In the genomic region with DNA sequence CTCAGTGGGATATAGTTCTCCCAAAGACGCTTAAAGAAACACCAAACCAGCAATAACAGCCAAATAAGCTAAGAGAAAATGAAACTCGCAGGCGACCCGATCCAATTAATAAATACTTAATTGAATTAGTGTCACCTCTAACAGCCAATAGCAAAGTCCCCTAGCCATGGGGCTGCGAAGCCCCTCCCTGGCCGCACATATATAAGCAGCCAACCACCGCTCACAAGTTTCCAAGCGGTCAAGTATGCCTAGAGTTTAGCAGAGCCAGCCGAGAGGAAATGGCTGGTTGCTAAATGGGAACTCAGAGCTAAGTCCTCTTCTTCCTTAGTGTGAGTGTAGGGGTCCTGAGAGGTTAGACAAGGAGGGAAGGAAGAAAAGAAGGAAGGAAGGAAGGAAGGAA, we compare ENCODE assay signal across 8 mouse cellular contexts. TPM values are rescaled to one million over a fixed set of nuclear protein-coding genes. Genes with fewer than 3 reads are reported as not detected.
DNase-seq lines count a peak whose midpoint lies in the region; ATAC-seq and TF ChIP-seq lines count a peak whose summit lies in the region.

A gene (plus strand): TSS at position 252 of the 400 bp plus-strand sequence.

- H3K4me3 ChIP-seq in layer of hippocampus, adult 2 months, result peak within 1 kb of the TSS; percentile 44
- peak within 1 kb of the TSS; percentile 31 for H3K4me3 ChIP-seq in hindbrain, embryonic 11.5 days (ENCODE audit: low read depth, low read length)
- peak within 1 kb of the TSS; percentile 37 for H3K4me3 ChIP-seq in midbrain, embryonic 12.5 days

- no peak for TF ChIP-seq CTCF in layer of hippocampus, adult 2 months (conservative IDR thresholded peaks at IDR 0.05)

- H3K4me1 ChIP-seq in hindbrain, embryonic 11.5 days (replicated peaks; ENCODE audit: control insufficient read depth, insufficient read depth, low read length), result peaks cover 4% of the 10 kb centered on the region
- peaks cover 27% of the 10 kb centered on the region for H3K4me1 ChIP-seq in midbrain, embryonic 12.5 days

- peak within 1 kb of the TSS; percentile 47 for H3K4me2 ChIP-seq in hindbrain, embryonic 11.5 days (replicated peaks; ENCODE audit: low read depth, low read length)
- peak within 1 kb of the TSS; percentile 54 for H3K4me2 ChIP-seq in midbrain, embryonic 12.5 days (replicated peaks)

- H3K27me3 ChIP-seq in hindbrain, embryonic 11.5 days (ENCODE audit: control insufficient read depth, insufficient read depth, low read length), result peaks cover 69% of the 10 kb centered on the region
- peaks cover 87% of the 10 kb centered on the region for H3K27me3 ChIP-seq in midbrain, embryonic 12.5 days

- no peak for ATAC-seq in hindbrain, embryonic 11.5 days (ENCODE audit: low FRiP score)
- ATAC-seq in midbrain, embryonic 12.5 days (ENCODE audit: low FRiP score, low read depth), result no peak; the same call in 1 of the 2 replicates
- ATAC-seq in megakaryocyte-erythroid progenitor cell, adult 5-6 weeks (replicated peaks; ENCODE audit: low FRiP score, low TSS enrichment, poor library complexity, severe bottlenecking), result no peak

- H3K27ac ChIP-seq in layer of hippocampus, adult 2 months, result no peak within 1 kb of the TSS
- H3K27ac ChIP-seq in hindbrain, embryonic 11.5 days (ENCODE audit: low read depth, low read length), result no peak within 1 kb of the TSS
- no peak within 1 kb of the TSS for H3K27ac ChIP-seq in midbrain, embryonic 12.5 days (replicated peaks)

- H3K9ac ChIP-seq in hindbrain, embryonic 11.5 days (ENCODE audit: low read depth, low read length), result no peak within 1 kb of the TSS
- H3K9ac ChIP-seq in midbrain, embryonic 12.5 days (replicated peaks), result no peak within 1 kb of the TSS; the same call in 1 of the 2 replicates

- WGBS in hindbrain, embryonic 11.5 days, result under 1% methylated on average over 9 of the region's 9 CpGs
- WGBS in midbrain, embryonic 12.5 days, result under 1% methylated on average over 9 of the region's 9 CpGs

- no peaks in the 10 kb centered on the region for H3K9me3 ChIP-seq in hindbrain, embryonic 11.5 days (ENCODE audit: control insufficient read depth, low read length)
- no peaks in the 10 kb centered on the region for H3K9me3 ChIP-seq in midbrain, embryonic 12.5 days

- no peak for DNase-seq in layer of hippocampus, adult 2 months (ENCODE audit: low spot score in 2 of 2)
- DNase-seq in layer of hippocampus, adult 11-12 months (ENCODE audit: low spot score), result no peak
- DNase-seq in cerebellum, adult 8-10 months, result peak; percentile 45
- peak; percentile 59 for DNase-seq in hindbrain, embryonic 11.5 days (ENCODE audit: low spot score)
- no peak for DNase-seq in right cerebral cortex, adult 18-20 months
- no peak for DNase-seq in ovary, adult 18-20 months (ENCODE audit: low spot score)

- H3K36me3 ChIP-seq in hindbrain, embryonic 11.5 days (ENCODE audit: control insufficient read depth, insufficient read depth, low read length), result no peaks in the 10 kb centered on the region
- no peaks in the 10 kb centered on the region for H3K36me3 ChIP-seq in midbrain, embryonic 12.5 days

RNA-seq across cellular contexts. Expression of the gene that starts here (rescaled TPM):
- total RNA-seq in layer of hippocampus, adult 2 months (2021), result under 1 TPM; 0.56 to 0.76 TPM
- 0.11 TPM in 1 of 2 replicates, not detected in the other for polyA plus RNA-seq in hindbrain, embryonic 11.5 days (2014; fragmentation: Nextera tagmentation; extraction: Ambion mirVana)
- polyA plus RNA-seq in midbrain, embryonic 12.5 days (2016; fragmentation: Nextera tagmentation; extraction: Ambion mirVana), result 0.85 and 2.9 TPM in 2 replicates
- total RNA-seq in megakaryocyte-erythroid progenitor cell, adult 5-6 weeks (2014; fragmentation: Nextera tagmentation), result not detected in 2 replicates
- 1.2 TPM in 1 of 2 replicates, not detected in the other for total RNA-seq in megakaryocyte-erythroid progenitor cell, adult 5-6 weeks (2017)

Comparison
In these comparisons a context has a peak if more than half of its experiments do, and no peak if none do; other contexts are left out.
1. Peak in DNase-seq, H3K4me3 ChIP-seq and H3K4me2 ChIP-seq in hindbrain, embryonic 11.5 days; RNA of the gene not detected or under 1 TPM.